17 mouse cellular contexts compared by ENCODE assay signal in genomic region chr2:150965951-150966350, GRCm38 (mm10).
"Had no signal": no experiment of that assay in that cellular context is flagged by ENCODE, and none has a peak within 500 bp of the region (broad histone marks: within the 10 kb centered on the region; RNA-seq: fewer than 3 reads in every experiment).

No protein-coding gene starts in this region.

- H3K4me2 ChIP-seq: lung, embryonic 15.5 days; midbrain, embryonic 11.5 days; midbrain, embryonic 13.5 days; midbrain, embryonic 15.5 days; neural tube, embryonic 12.5 days; stomach, embryonic 15.5 days had no signal

- H3K9ac ChIP-seq: liver, embryonic 14.5 days; lung, embryonic 15.5 days; midbrain, embryonic 13.5 days; midbrain, embryonic 15.5 days; neural tube, embryonic 12.5 days; stomach, embryonic 15.5 days had no signal

- H3K27ac ChIP-seq: liver, embryonic 14.5 days; lung, embryonic 15.5 days; macrophage; midbrain, embryonic 13.5 days; midbrain, embryonic 15.5 days; neural tube, embryonic 12.5 days; stomach, embryonic 15.5 days; stomach, postnatal 0 days had no signal

- ATAC-seq: lung, postnatal 0 days; midbrain, embryonic 13.5 days; midbrain, embryonic 15.5 days had no signal

- H3K4me1 ChIP-seq: lung, embryonic 15.5 days; midbrain, embryonic 13.5 days; midbrain, embryonic 15.5 days; neural tube, embryonic 12.5 days; stomach, embryonic 15.5 days had no signal

- H3K9me3 ChIP-seq: lung, embryonic 15.5 days; midbrain, embryonic 13.5 days; midbrain, embryonic 15.5 days; neural tube, embryonic 12.5 days; stomach, embryonic 15.5 days had no signal

- H3K36me3 ChIP-seq: midbrain, embryonic 15.5 days had no signal

- H3K4me3 ChIP-seq: lung, embryonic 15.5 days; midbrain, embryonic 13.5 days; midbrain, embryonic 15.5 days; neural tube, embryonic 12.5 days; stomach, embryonic 15.5 days had no signal

- DNase-seq: lung, adult 2 months; lung, postnatal 14 days; lung, postnatal 36 days; right cerebral cortex, postnatal 14 days; thymus, adult 2 months; thymus, postnatal 14 days; thymus, postnatal 36 days had no signal

- H3K27me3 ChIP-seq: lung, embryonic 15.5 days; midbrain, embryonic 13.5 days; midbrain, embryonic 15.5 days; neural tube, embryonic 12.5 days; stomach, embryonic 15.5 days had no signal
